Mouse (Mus musculus) naive thymus-derived CD4-positive, alpha-beta T cell, adult 5 months (primary cell): ENCODE measurements around the gene Ret. TPM values are rescaled to one million over a fixed set of nuclear protein-coding genes. Genes with fewer than 3 reads are reported as not detected.

Source experiments
- polyA plus RNA-seq: library from polyadenylated mRNA; unstranded; fragments of 100-300 nt; shearing (Covaris generic); gene quantifications from one replicate; pipeline ENCODE4 v1.2.1, GENCODE M21; 2017

Gene Ret
- polyA plus RNA-seq, result not detected

DNA sequence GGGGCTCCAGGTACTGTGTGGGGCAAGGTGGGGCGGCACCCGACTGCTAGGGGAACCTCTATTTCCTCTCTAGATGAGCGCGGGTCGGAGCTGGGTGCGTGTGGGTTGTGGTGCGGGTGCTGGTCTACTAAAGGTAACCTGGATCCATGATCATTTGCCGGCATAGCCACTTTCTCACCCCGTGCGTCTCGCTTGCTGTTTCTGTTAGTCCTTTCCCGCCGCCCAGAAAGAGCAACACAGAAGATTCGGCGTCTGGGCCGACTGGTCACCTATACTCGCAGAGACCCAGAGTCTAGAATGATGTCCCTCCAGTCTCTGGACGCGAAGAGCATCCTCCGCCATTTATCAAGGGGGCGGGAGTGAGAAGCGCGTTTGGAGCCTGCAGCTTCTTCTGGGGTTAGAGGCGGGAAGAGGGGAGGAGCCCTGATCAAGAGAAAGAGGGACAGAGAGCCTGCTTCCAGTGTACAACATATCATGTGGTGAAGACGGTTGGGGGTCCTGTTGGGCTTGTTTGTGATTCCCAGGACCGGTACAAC, at the start of gene Ret:
Ret (minus strand) TSS at position 279 of the 536 bp plus-strand sequence.

DNA sequence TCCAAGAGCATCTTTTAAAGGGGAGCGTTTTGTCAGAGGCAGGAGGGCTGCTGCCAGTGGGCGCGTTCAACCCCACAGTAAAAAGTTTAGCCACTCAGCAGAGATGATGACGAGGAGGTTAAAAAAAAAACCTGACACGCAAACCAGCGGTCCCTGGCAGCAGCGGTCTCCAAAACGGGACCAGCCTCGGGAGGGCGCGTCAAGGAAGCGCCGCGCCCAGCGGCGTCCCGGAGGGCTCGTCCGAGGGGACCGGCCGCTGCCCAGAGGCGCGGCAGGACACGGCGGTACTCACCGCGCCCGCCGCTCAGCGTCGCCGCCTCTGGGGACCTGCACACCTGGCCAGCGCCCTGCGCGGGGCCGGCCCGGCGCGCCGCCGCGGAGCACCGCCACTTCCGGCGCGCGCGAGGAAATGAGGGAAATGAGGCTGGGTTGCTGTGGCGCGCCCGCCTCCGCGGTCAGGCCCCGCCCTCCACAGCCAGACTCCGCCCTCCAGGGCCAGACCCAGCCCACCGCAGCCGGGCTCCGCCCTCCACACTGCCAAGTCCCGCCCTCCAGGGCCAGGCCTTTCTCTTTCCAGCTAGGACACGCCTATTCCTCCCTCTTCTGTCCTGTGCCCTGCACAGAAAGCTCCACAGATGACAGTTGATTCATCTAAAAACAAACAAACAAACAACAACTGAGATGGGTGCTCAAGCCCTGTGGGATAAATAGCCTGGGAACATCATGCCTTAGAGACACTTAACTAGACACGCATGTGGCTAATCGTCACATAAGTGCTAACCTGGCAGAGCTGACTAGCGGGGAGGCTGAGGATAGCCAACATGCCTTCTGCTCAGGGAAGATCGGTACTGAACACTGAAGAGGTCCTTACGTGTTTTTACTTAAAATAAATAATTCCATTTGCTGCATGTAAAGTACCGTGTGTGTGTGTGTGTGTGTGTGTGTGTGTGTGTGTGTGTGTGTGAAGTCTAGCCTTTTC, 58.5 kb downstream of the Ret start, which contains the start of gene Csgalnact2:
Csgalnact2 (minus strand) TSS at position 410 of the 979 bp plus-strand sequence.

Other genes with a start within 250 kb of the Ret start
- gene Rasgef1a, start 186.3 kb downstream of the Ret start, polyA plus RNA-seq, result 0.76 TPM
- gene Csgalnact2, start 58.6 kb downstream of the Ret start, polyA plus RNA-seq, result 18.8 TPM
- gene Bms1, start 221.8 kb upstream of the Ret start, polyA plus RNA-seq, result 51.8 TPM